Mouse (Mus musculus) kidney, adult 2 months (tissue): ENCODE measurements at regions not wholly inside any gene's neighbourhood (a gene's known extent, or its start where the extent isn't known, plus 50 kb on each side); places are given as distances from the start of the nearest gene placed in this dataset.
A peak's percentile ranks its signal among the peaks of the same experiment; 100 is the strongest.

Source experiments
- DNase-seq: peaks from one replicate; pipeline ENCODE4 v3.0.0; 2021
- H3K27ac ChIP-seq: fragments of 200-500 bp; 2 replicates; pipeline ENCODE4 v1.5.1; 2012; ENCODE audit warnings: low read depth, low read length, control low read depth, inconsistent platforms; ENCODE audit not compliant: insufficient read depth
- H3K27me3 ChIP-seq: fragments of 200-500 bp; replicated peaks from 2 replicates; pipeline ENCODE4 v1.6.1; 2012; ENCODE audit warnings: mild to moderate bottlenecking, moderate library complexity, low read length, inconsistent platforms; ENCODE audit not compliant: control insufficient read depth, insufficient read depth
- H3K36me3 ChIP-seq: fragments of 200-500 bp; 2 replicates; pipeline ENCODE4 v1.6.1; 2012; ENCODE audit warnings: mild to moderate bottlenecking, moderate library complexity, low read length, inconsistent platforms; ENCODE audit not compliant: control insufficient read depth, insufficient read depth
- H3K4me1 ChIP-seq: fragments of 200-500 bp; 2 replicates; pipeline ENCODE4 v1.6.1; 2011; ENCODE audit warnings: low read length; ENCODE audit not compliant: control insufficient read depth, insufficient read depth
- H3K4me3 ChIP-seq: fragments of 200-500 bp; 2 replicates; pipeline ENCODE4 v1.5.1; 2011; ENCODE audit warnings: mild to moderate bottlenecking, low read depth, low read length, control low read depth; ENCODE audit not compliant: insufficient read depth
- CTCF ChIP-seq: fragments of 200-500 bp; conservative IDR thresholded peaks from 2 replicates; pipeline ENCODE4 v1.5.1; 2011; ENCODE audit warnings: low read depth, mild to moderate bottlenecking, control low read depth, low read length, moderate library complexity, mixed read lengths; ENCODE audit not compliant: insufficient read depth, insufficient read length
- POLR2A ChIP-seq: fragments of 200-500 bp; IDR thresholded peaks from one replicate; pipeline ENCODE4 v1.6.1; 2011; ENCODE audit warnings: low read depth, low read length, control low read depth
- WGBS: fragments of 180-500 bp; shearing (Covaris S2); methylation state at CpG from one replicate; pipeline ENCODE4 v1.1.7; 2018; 5-methylcytosine and 5-hydroxymethylcytosine counted together

- H3K4me3 ChIP-seq: no peak overlapping the region
- no peak for TF ChIP-seq POLR2A
- TF ChIP-seq CTCF: no peak
- no peaks in the 10 kb centered on the region for H3K36me3 ChIP-seq
- H3K27me3 ChIP-seq: no peaks in the 10 kb centered on the region
- no peak overlapping the region for H3K27ac ChIP-seq
- no peak for DNase-seq
- 94% methylated on average over 11 of the region's 11 CpGs for WGBS
- peaks cover 4% of the 10 kb centered on the region; the same call in 1 of the 2 replicates for H3K4me1 ChIP-seq
Measured at GRCm38 (mm10) chr15:97592786-97593185, 112.8 kb downstream of the Rpap3 start.

GRCm38 (mm10) chr15:97591406-97591805 lies 114.2 kb downstream of the Rpap3 start:
- no peak overlapping the region for H3K27ac ChIP-seq
- H3K36me3 ChIP-seq: no peaks in the 10 kb centered on the region
- DNase-seq: no peak
- no peaks in the 10 kb centered on the region for H3K27me3 ChIP-seq
- 81% methylated on average over 4 of the region's 4 CpGs for WGBS
- TF ChIP-seq POLR2A (no peak), CTCF (no peak)
- H3K4me3 ChIP-seq: no peak overlapping the region
- H3K4me1 ChIP-seq: peaks cover 4% of the 10 kb centered on the region; the same call in 1 of the 2 replicates

- H3K4me1 ChIP-seq: peaks cover 4% of the 10 kb centered on the region; the same call in 1 of the 2 replicates
- WGBS: 57% methylated on average over 7 of the region's 7 CpGs
- DNase-seq: peak; percentile 34
- no peaks in the 10 kb centered on the region for H3K36me3 ChIP-seq
- H3K27me3 ChIP-seq: no peaks in the 10 kb centered on the region
- no peak overlapping the region; the same call in 1 of the 2 replicates for H3K27ac ChIP-seq
- no peak for TF ChIP-seq CTCF
- no peak for TF ChIP-seq POLR2A
- H3K4me3 ChIP-seq: no peak overlapping the region
Measured at GRCm38 (mm10) chr15:97590732-97591292, 114.8 kb downstream of the Rpap3 start.

DNA sequence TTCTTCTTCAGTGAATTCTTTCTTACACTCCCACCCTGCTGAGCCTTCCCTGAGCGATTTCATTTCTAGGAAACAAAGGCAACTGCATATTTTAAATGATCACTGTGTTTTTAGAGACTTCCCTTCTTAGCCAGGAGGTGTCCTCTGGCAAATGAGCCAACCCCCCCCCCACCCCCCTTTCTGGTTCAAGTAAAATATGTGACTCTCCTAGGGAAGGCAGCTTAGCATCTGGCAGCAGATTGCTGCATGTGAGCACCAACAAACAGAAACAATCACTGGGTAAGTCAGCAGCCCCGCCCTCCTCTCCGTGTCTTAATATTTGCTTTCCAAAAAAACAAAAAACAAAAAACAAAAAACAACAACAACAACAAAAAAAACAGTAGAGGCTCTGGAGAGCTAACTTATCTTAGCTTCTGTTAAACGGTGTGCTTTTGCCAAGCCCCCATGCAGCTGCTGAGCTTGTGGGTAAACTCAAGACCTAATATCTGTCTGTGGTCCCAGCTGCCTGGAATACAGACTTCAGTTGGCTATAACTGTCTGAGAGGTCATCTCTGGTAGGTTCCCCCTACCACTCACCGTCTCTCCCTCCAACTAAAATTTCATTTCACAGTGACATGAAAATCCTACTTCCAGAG lies 117.9 kb downstream of the Rpap3 start:
- no peak for DNase-seq
- Histone ChIP-seq H3K27ac (no peak overlapping the region), H3K27me3 (no peaks in the 10 kb centered on the region), H3K36me3 (no peaks in the 10 kb centered on the region), H3K4me1 (peaks cover 4% of the 10 kb centered on the region; the same call in 1 of the 2 replicates), H3K4me3 (no peak overlapping the region)
- 81% methylated on average over 5 of the region's 5 CpGs for WGBS
- TF ChIP-seq CTCF (no peak), POLR2A (no peak)

GRCm38 (mm10) chr15:97581724-97582154 lies 123.9 kb downstream of the Rpap3 start:
- peak; percentile 92 for DNase-seq

GRCm38 (mm10) chr15:97580726-97581125 lies 124.9 kb downstream of the Rpap3 start:
- 61% methylated on average over 6 of the region's 6 CpGs for WGBS
- TF ChIP-seq CTCF (no peak), POLR2A (no peak)
- H3K4me1 ChIP-seq: no peaks in the 10 kb centered on the region
- no peaks in the 10 kb centered on the region for H3K36me3 ChIP-seq
- H3K4me3 ChIP-seq: no peak overlapping the region
- peak; percentile 57 for DNase-seq
- H3K27me3 ChIP-seq: no peaks in the 10 kb centered on the region
- 0 out of 2 replicates have a peak overlapping the region, but pooled peaks have one; percentile 10 for H3K27ac ChIP-seq

More at GRCm38 (mm10) chr15:97581724-97582154, 123.9 kb downstream of the Rpap3 start:
- Histone ChIP-seq H3K27me3 (no peaks in the 10 kb centered on the region), H3K36me3 (no peaks in the 10 kb centered on the region), H3K27ac (no peak overlapping the region), H3K4me3 (no peak overlapping the region), H3K4me1 (no peaks in the 10 kb centered on the region)
- 29% methylated on average over 13 of the region's 13 CpGs for WGBS
- TF ChIP-seq CTCF: peak; percentile 88
- no peak for TF ChIP-seq POLR2A

DNA sequence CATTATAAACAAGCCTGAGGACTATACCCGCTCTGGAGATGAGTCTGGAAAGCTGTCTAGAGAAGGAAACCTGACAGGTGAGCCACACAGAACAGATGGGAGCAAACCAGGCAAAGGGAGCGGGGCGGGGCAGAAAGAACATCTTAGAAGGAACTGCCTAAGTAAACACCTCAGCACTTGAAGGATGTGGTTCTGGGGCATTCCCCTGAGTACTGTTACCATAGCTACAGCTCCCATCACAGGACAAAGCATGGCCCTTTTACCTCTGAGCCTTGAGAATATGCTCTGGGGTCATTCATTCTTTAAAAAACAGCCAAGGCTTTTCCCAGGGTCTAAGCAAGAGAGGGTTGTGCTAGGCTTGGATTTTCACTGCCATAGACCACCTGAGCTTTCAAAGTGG lies 127.6 kb downstream of the Rpap3 start:
- TF ChIP-seq POLR2A (no peak), CTCF (no peak)
- Histone ChIP-seq H3K4me3 (no peak overlapping the region), H3K4me1 (peaks cover 2% of the 10 kb centered on the region; the same call in 1 of the 2 replicates), H3K27ac (no peak overlapping the region), H3K27me3 (no peaks in the 10 kb centered on the region), H3K36me3 (no peaks in the 10 kb centered on the region)
- no peak for DNase-seq
- 96% methylated on average over 3 of the region's 3 CpGs for WGBS
